Mouse (Mus musculus) gastrocnemius, postnatal 14 days (tissue): Measurements from ENCODE around the gene Rora. TPM values are rescaled to one million over a fixed set of nuclear protein-coding genes. Genes with fewer than 3 reads are reported as not detected.

Experiments
- DNase-seq: peaks from one replicate; pipeline ENCODE4 v3.0.0; 2021; ENCODE audit warnings: mixed read lengths
- intact Hi-C: fragments of 180-260 bp; cut with DNase I; formaldehyde crosslinking; loops from one replicate; pipeline ENCODE4 v1.15.1; 2025; ENCODE audit warnings: low total_unique reads
- long read RNA-seq, 2 experiments: library from polyadenylated mRNA; stranded (forward); transcript quantifications; one replicate each; pipeline ENCODE4 v2.0.0; 2021
- total RNA-seq, 2 experiments: library from RNA; stranded (reverse); gene quantifications; 2 replicates each; pipeline ENCODE4 v1.2.3; 2021

Gene Rora
- total RNA-seq: 10 to 100 TPM; 46.0 to 53.4 TPM
- long read RNA-seq, experiment 1, transcript Rora-202 (10 exons, 2,591 nt): major isoform, 30 of 49 reads
- long read RNA-seq, experiment 1, partial matches to known transcripts: 2 of 49 reads
- long read RNA-seq, experiment 1, other reads (novel, unspliced or antisense): 17 of 49 reads
- long read RNA-seq, experiment 2, transcript Rora-202 (10 exons, 2,591 nt): major isoform, 49 of 71 reads
- long read RNA-seq, experiment 2, partial matches to known transcripts: 4 of 71 reads
- long read RNA-seq, experiment 2, other reads (novel, unspliced or antisense): 18 of 71 reads

GRCm38 (mm10) chr9:68653211-68654038 lies at the start of gene Rora:
Rora (plus strand) TSS chr9:68653786.
- intact Hi-C loops: no loop called here
- peak; percentile 73 for DNase-seq

DNA sequence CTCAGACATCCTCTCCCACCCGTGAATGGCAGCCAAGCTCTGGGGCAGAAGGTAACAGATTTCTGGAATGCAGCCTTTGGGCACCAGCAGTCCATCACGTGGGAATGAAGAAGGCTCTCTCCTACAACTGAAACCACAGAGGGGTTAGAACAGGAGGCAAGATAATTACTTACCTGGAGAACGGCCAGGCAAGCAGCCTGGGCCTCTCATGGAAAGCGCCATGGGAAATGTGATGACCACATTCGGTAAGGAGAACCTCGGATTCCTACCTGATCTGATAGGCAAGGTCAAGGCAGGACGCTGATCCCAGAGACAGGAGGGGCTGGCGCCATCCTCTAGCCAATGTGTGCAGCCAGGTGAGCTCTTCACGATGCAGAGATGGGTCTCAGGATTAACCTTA lies 39.6 kb upstream of the Rora start:
- intact Hi-C loops: no loop called here
- no peak for DNase-seq

GRCm38 (mm10) chr9:68617116-68617515 lies 36.5 kb upstream of the Rora start:
- intact Hi-C loops: no loop called here
- no peak for DNase-seq

GRCm38 (mm10) chr9:68620036-68620435 lies 33.5 kb upstream of the Rora start:
- DNase-seq: no peak
- intact Hi-C loops: no loop called here

DNA sequence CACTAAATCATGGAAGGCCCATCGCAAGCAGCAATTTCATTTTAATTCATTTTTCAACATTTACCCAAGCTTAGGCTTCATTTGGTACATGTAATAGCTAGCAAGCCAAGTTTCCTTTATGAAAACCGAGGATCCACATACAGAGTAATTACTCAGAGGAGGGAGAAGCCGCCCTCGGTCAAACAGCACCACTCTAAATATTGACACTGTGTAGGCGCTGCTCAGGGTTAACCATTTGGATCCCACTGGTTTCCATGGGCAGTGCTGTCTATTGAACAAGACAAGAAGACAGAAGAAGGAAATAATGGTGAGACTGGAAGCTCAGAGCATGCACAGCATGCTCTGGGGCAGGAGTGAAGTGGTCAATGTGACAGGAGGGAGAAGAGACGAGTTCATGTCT lies 33.1 kb upstream of the Rora start:
- intact Hi-C loops: no loop called here
- no peak for DNase-seq

- no peak for DNase-seq
- intact Hi-C loops: no loop called here
Measured at GRCm38 (mm10) chr9:68624981-68625380, 28.6 kb upstream of the Rora start.

DNA sequence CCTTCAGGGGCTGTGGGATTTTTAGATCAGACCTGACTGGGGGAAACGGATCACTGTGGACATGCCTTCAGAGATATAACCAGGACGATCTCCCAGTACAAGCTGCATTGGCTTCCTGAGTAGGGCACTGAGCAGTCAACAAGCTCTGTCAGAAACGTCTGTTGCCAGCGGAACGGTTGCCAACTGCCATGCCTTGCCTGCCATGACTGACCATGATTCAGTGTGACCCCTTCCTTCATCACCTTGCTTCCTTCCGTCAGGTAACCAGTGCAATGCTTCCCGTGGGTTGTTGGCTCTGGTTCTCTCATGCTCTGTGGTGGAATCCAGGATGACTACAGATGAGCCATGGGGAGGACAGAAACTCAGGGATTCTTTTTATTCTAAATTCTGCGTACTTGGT lies 16.3 kb upstream of the Rora start:
- no peak for DNase-seq
- intact Hi-C loops: no loop called here

- DNase-seq: no peak
- intact Hi-C loops: no loop called here
Measured at GRCm38 (mm10) chr9:68641123-68641522, 12.5 kb upstream of the Rora start.

DNA sequence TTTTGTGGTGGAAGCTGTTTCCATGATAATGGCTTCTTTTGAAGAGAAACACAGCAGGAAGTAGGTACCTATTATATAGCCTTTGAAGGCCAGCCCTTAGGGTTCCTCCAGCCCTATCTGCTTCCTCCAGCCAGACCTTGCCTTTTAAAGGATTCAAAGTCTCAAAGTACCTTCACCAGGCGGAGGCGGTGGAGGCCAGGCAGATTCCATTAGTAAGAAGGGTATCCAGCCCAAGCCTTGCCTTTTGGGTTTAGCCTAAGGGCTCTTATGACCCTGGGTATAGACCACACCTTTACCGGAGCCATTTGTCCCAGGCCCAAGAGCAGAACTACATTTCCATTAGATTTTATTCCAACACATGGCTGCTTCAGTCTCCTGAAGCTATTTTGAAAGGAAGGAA lies 5.5 kb upstream of the Rora start:
- no peak for DNase-seq

GRCm38 (mm10) chr9:68654039-68654332 lies 400 bp downstream of the Rora start:
- intact Hi-C loops: no loop called here
- DNase-seq: no peak

More for the DNA sequence above, 5.5 kb upstream of the Rora start:
- intact Hi-C loops: no loop called here

DNA sequence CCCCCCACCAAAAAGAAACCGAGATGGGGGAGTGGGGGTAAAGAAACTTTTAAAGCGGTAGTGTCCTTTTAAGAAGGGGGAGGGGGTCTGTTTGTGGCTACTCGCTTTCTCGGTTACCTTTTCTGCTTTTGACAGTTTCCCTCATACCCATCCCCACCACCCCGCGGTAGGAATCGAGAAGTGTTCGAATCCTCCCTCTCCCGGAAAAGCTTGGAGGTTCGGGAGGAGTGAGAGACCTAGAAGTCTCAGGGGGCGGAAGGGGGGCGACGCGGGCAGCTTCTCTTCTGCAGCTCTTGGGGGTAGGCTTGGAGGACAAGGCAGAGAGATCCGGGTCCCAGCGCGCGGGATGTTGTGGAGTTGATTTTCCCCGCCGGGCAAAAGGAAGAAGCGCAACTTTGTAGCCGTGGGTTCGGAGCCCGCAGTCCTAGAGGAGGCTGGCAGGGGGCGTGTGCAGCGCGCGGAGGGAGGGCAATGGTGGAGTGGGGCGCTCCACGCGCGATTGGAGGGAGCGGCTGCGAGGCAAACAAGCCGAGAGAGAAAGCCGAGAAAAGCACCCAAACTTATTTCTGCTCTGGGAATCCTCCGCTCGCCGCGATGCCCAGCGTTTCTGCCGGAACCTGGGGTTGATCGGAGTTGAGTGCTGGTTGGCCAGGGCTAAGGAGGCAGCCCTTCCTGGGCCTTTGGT lies 889 bp downstream of the Rora start:
- DNase-seq: peak; percentile 39
- intact Hi-C loops: no loop called here

DNA sequence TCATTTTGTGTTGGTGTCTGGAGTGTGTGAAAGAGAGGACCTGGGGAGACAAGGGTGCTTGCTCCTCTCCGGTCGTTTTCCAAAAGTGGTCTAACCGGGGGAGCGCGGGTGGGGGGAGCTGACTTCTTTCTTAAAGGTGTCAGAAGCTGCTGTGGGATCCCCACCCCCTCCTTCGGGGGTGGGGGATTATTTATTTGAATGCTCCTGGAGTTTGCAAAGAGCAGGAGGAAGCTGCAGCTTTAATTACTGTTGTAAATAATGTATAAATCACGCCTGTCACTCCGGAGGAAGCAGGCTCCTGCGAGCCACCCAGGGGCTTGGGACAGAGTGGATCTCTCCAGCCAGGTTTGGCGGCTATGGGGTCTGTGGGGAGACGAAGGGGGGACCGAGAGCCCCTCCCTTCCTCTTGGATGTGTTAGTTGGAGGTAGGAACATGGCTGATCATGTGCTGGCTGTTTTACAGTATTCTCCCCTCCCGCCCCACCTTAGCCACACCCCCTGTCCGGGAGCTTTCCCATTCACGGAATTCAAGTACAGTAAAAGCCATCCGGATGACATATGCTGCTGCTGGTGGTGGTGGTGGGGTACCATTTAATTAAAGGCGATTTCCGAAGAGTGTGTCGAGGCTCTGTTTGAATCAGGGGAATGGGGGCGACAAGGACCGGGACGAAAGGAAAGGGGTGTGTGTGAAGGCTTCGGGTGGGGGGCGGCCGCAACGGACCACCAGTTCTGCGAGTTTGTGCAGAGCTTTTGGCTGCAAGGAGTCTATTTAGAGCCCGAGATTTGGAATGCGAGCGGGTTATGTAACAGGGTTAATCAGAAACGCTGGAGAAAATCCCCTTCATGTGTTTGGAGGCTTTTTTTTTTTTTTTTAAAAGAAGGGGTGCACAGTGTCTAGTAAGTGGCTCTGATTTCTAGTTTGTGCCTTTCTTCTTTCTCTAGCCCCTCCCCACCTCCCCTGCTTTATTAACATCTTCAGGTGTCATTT lies 1.7 kb downstream of the Rora start:
- intact Hi-C loops: no loop called here
- peak; percentile 42 for DNase-seq

GRCm38 (mm10) chr9:68656076-68656795 lies 2.6 kb downstream of the Rora start:
- DNase-seq: no peak
- intact Hi-C loops: no loop called here

DNA sequence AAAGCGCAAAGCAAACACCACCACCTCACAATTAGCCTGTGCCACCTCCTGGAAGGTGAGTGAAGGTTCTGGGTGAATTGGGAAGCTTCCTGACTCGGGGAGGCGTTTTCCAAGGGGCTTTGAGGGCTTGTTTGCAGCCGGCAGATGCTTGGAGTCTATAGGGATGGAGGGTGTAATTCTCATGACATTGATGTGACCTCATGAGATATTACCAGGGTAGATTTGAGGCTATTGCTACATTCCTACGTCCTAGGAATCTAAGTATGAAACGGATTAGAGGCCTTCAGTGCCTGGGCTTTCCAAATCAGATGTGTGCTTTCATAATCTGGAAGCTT lies 3.2 kb downstream of the Rora start:
- no peak for DNase-seq
- intact Hi-C loops: no loop called here

- intact Hi-C loops: no loop called here
Measured at GRCm38 (mm10) chr9:68670731-68671130, 17.1 kb downstream of the Rora start.

GRCm38 (mm10) chr9:68672459-68672858 lies 18.9 kb downstream of the Rora start:
- intact Hi-C loops: no loop called here
- no peak for DNase-seq

More at GRCm38 (mm10) chr9:68670731-68671130, 17.1 kb downstream of the Rora start:
- DNase-seq: no peak

- no peak for DNase-seq
Measured at GRCm38 (mm10) chr9:68673221-68673620, 19.6 kb downstream of the Rora start.

DNA sequence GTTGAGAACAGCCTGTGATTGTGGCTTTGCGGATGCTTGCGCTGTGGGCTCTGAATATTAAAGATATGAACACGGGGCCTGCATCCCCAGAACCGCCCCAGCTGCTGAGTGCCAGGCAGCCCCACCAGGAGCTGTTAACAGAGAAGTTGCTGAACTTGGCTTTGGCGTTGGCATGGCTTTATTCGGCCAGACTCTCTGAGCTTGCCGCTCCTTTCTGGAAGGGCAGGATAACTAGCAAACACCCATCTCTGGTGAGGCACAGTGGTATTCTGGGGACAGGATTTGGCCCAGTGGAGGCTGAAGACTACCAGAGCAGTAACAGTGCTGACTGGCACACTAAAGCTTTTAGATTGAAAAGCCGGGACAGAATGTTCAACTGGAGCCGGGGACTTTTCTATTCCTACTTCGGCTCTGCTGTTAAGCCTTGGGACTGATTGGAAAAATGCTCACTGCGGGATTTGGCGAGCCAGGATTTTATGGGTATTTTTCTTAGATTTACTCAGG lies 26.3 kb downstream of the Rora start:
- no peak for DNase-seq
- intact Hi-C loops: no loop called here

More at GRCm38 (mm10) chr9:68673221-68673620, 19.6 kb downstream of the Rora start:
- intact Hi-C loops: no loop called here

GRCm38 (mm10) chr9:68683938-68684337 lies 30.4 kb downstream of the Rora start:
- intact Hi-C loops: no loop called here
- no peak for DNase-seq
